In genomic region chr9:95857414-95858026, GRCm38 (mm10) we compare ENCODE assay signal across 8 mouse cellular contexts. TPM values are rescaled to one million over a fixed set of nuclear protein-coding genes. Genes with fewer than 3 reads are reported as not detected.
DNase-seq lines count a peak whose midpoint lies in the region; ATAC-seq and TF ChIP-seq lines count a peak whose summit lies in the region.

Gene Atr, plus strand, starts transcription at chr9:95857597.

- H3K27ac ChIP-seq in forebrain, embryonic 10.5 days, result peak within 1 kb of the TSS; percentile 95
- H3K27ac ChIP-seq in heart, embryonic 15.5 days, result peak within 1 kb of the TSS; percentile 77
- H3K27ac ChIP-seq in liver, embryonic 14.5 days, result no peak within 1 kb of the TSS
- 0 out of 2 replicates have a peak within 1 kb of the TSS, but pooled peaks have one; percentile 34 for H3K27ac ChIP-seq in neural tube, embryonic 11.5 days (ENCODE audit: low read depth, low read length)
- peak within 1 kb of the TSS; percentile 84 for H3K27ac ChIP-seq in stomach, postnatal 0 days (replicated peaks)

- H3K4me1 ChIP-seq in forebrain, embryonic 10.5 days, result peaks cover 11% of the 10 kb centered on the region
- peaks cover 6% of the 10 kb centered on the region; the same call in 1 of the 2 replicates for H3K4me1 ChIP-seq in heart, embryonic 15.5 days (replicated peaks)
- H3K4me1 ChIP-seq in liver, embryonic 14.5 days (replicated peaks; ENCODE audit: control insufficient read depth in 2 of 2, insufficient read depth in 2 of 2, low read length in 1 of 2), result peaks cover 7 to 11% of the 10 kb centered on the region in 2 experiments; a peak in 3 of 4 replicates
- H3K4me1 ChIP-seq in neural tube, embryonic 11.5 days (ENCODE audit: control insufficient read depth, insufficient read depth, low read length), result no peaks in the 10 kb centered on the region
- H3K4me1 ChIP-seq in stomach, postnatal 0 days (replicated peaks; ENCODE audit: control insufficient read depth, insufficient read depth), result no peaks in the 10 kb centered on the region

- peaks cover 9% of the 10 kb centered on the region for H3K36me3 ChIP-seq in forebrain, embryonic 10.5 days (replicated peaks)
- no peaks in the 10 kb centered on the region for H3K36me3 ChIP-seq in heart, embryonic 15.5 days
- H3K36me3 ChIP-seq in liver, embryonic 14.5 days (replicated peaks; ENCODE audit: control insufficient read depth, insufficient read depth, low read depth), result no peaks in the 10 kb centered on the region
- no peaks in the 10 kb centered on the region for H3K36me3 ChIP-seq in neural tube, embryonic 11.5 days (ENCODE audit: control insufficient read depth, insufficient read depth, low read length)
- no peaks in the 10 kb centered on the region for H3K36me3 ChIP-seq in stomach, postnatal 0 days (ENCODE audit: control insufficient read depth, insufficient read depth, low read length)

- peak; percentile 90 for DNase-seq in c-Kit-negative CD71-positive TER-119-positive erythroid progenitor cells, embryonic 14.5 days (ENCODE audit: low read depth, low spot score)
- peak; percentile 91 for DNase-seq in forebrain, embryonic 10.5 days (ENCODE audit: extremely low spot score, low spot score)
- DNase-seq in kidney, postnatal 25 days, result peak; percentile 95 to 97
- DNase-seq in liver, embryonic 14.5 days (ENCODE audit: low read depth in 3 of 3, low spot score in 3 of 3), result peak; percentile 84 to 88 (median 88)
- peak; percentile 96 for DNase-seq in neural tube, embryonic 11.5 days (ENCODE audit: low spot score)
- DNase-seq in stomach, postnatal 0 days (ENCODE audit: low spot score), result peak; percentile 95

- no peaks in the 10 kb centered on the region for H3K27me3 ChIP-seq in forebrain, embryonic 10.5 days (ENCODE audit: poor library complexity, severe bottlenecking)
- H3K27me3 ChIP-seq in heart, embryonic 15.5 days, result no peaks in the 10 kb centered on the region
- H3K27me3 ChIP-seq in liver, embryonic 14.5 days (ENCODE audit: control insufficient read depth, insufficient read depth, low read length), result no peaks in the 10 kb centered on the region
- H3K27me3 ChIP-seq in neural tube, embryonic 11.5 days (ENCODE audit: control insufficient read depth, insufficient read depth, low read length), result no peaks in the 10 kb centered on the region
- H3K27me3 ChIP-seq in stomach, postnatal 0 days (ENCODE audit: control insufficient read depth, insufficient read depth, low read length), result no peaks in the 10 kb centered on the region

- peak; percentile 84 for ATAC-seq in CD4-positive, CD25-positive, alpha-beta regulatory T cell, adult 4 months
- ATAC-seq in heart, embryonic 15.5 days (replicated peaks; ENCODE audit: insufficient number of reproducible peaks, insufficient read depth, low FRiP score, low read depth), result peak; percentile 92
- ATAC-seq in liver, embryonic 14.5 days (ENCODE audit: insufficient read depth), result peak; percentile 94
- peak; percentile 89 for ATAC-seq in neural tube, embryonic 11.5 days (ENCODE audit: insufficient read depth, low FRiP score, low TSS enrichment)
- ATAC-seq in stomach, postnatal 0 days (ENCODE audit: low FRiP score, low TSS enrichment), result peak; percentile 95

- under 1% methylated on average over 69 of the region's 69 CpGs for WGBS in forebrain, embryonic 10.5 days
- under 1% methylated on average over 69 of the region's 69 CpGs for WGBS in heart, embryonic 15.5 days
- WGBS in liver, embryonic 14.5 days (ENCODE audit: insufficient replicate concordance), result under 1% methylated on average over 69 of the region's 69 CpGs
- WGBS in neural tube, embryonic 11.5 days, result under 1% methylated on average over 65 of the region's 69 CpGs
- under 1% methylated on average over 67 of the region's 69 CpGs for WGBS in stomach, postnatal 0 days

- H3K9ac ChIP-seq in heart, embryonic 15.5 days, result peak within 1 kb of the TSS; percentile 85
- peak within 1 kb of the TSS; percentile 62 for H3K9ac ChIP-seq in liver, embryonic 14.5 days (replicated peaks)
- peak within 1 kb of the TSS; percentile 79 for H3K9ac ChIP-seq in neural tube, embryonic 11.5 days (ENCODE audit: low read length)
- peak within 1 kb of the TSS; percentile 72 for H3K9ac ChIP-seq in stomach, postnatal 0 days (ENCODE audit: low read length)

- peak within 1 kb of the TSS; percentile 91 for H3K4me3 ChIP-seq in forebrain, embryonic 10.5 days
- H3K4me3 ChIP-seq in heart, embryonic 15.5 days, result peak within 1 kb of the TSS; percentile 88
- peak within 1 kb of the TSS; percentile 74 to 90 for H3K4me3 ChIP-seq in liver, embryonic 14.5 days (ENCODE audit: insufficient read depth in 1 of 2, low read depth in 2 of 2, low read length in 2 of 2)
- peak within 1 kb of the TSS; percentile 86 for H3K4me3 ChIP-seq in neural tube, embryonic 11.5 days (ENCODE audit: low read depth, low read length)
- H3K4me3 ChIP-seq in stomach, postnatal 0 days (ENCODE audit: low read depth, low read length), result peak within 1 kb of the TSS; percentile 92

- no peak for TF ChIP-seq EP300 in liver, embryonic 14.5 days (IDR thresholded peaks at IDR 0.05; ENCODE audit: low read depth)
- TF ChIP-seq EP300 in stomach, postnatal 0 days (optimal IDR thresholded peaks at IDR 0.05), result peak; percentile 44

- no peak for TF ChIP-seq CTCF in liver, embryonic 14.5 days (IDR thresholded peaks at IDR 0.05; ENCODE audit: low read depth)
- no peak for TF ChIP-seq CTCF in stomach, postnatal 0 days (IDR thresholded peaks at IDR 0.05; ENCODE audit: low read depth)

- peak within 1 kb of the TSS; percentile 89 for H3K4me2 ChIP-seq in heart, embryonic 15.5 days
- peak within 1 kb of the TSS; percentile 70 for H3K4me2 ChIP-seq in liver, embryonic 14.5 days (ENCODE audit: low read depth)
- peak within 1 kb of the TSS; percentile 48 for H3K4me2 ChIP-seq in neural tube, embryonic 11.5 days (ENCODE audit: low read depth)
- H3K4me2 ChIP-seq in stomach, postnatal 0 days (replicated peaks; ENCODE audit: low read depth), result peak within 1 kb of the TSS; percentile 97

- H3K9me3 ChIP-seq in forebrain, embryonic 10.5 days, result no peaks in the 10 kb centered on the region
- H3K9me3 ChIP-seq in heart, embryonic 15.5 days (replicated peaks), result no peaks in the 10 kb centered on the region
- no peaks in the 10 kb centered on the region for H3K9me3 ChIP-seq in liver, embryonic 14.5 days (ENCODE audit: control insufficient read depth, low read length)
- no peaks in the 10 kb centered on the region for H3K9me3 ChIP-seq in neural tube, embryonic 11.5 days (ENCODE audit: control insufficient read depth, low read length)
- H3K9me3 ChIP-seq in stomach, postnatal 0 days (ENCODE audit: control insufficient read depth, low read length), result no peaks in the 10 kb centered on the region

RNA-seq across cellular contexts. Expression of gene Atr, which starts in this region (rescaled TPM):
- polyA plus RNA-seq in CD4-positive, CD25-positive, alpha-beta regulatory T cell, adult 4 months (2017; shearing (Covaris generic)), result 10 to 100 TPM; 24.4 to 25.2 TPM
- 22.1 and 22.4 TPM in 2 replicates for polyA plus RNA-seq in forebrain, embryonic 10.5 days (2016; fragmentation: Nextera tagmentation; extraction: Ambion mirVana)
- polyA plus RNA-seq in heart, embryonic 15.5 days (2015; fragmentation: Nextera tagmentation; extraction: Ambion mirVana), result 8.4 and 9.7 TPM in 2 replicates
- 2.3 and 3.6 TPM in 2 replicates for polyA plus RNA-seq in liver, embryonic 14.5 days (2012; rRNA removed)
- 3.6 and 4.3 TPM in 2 replicates for polyA plus RNA-seq in liver, embryonic 14.5 days (2014; fragmentation: Nextera tagmentation; extraction: Ambion mirVana)
- polyA plus RNA-seq in neural tube, embryonic 11.5 days (2014; fragmentation: Nextera tagmentation; extraction: Ambion mirVana), result 17.7 and 21.0 TPM in 2 replicates
- 4.4 and 4.6 TPM in 2 replicates for polyA plus RNA-seq in stomach, postnatal 0 days (2015; fragmentation: Nextera tagmentation; extraction: Ambion mirVana)
